Mouse (Mus musculus) limb, embryonic 13.5 days (tissue): ENCODE data around the gene Bcas3. TPM values are rescaled to one million over a fixed set of nuclear protein-coding genes. Genes with fewer than 3 reads are reported as not detected.

Experiments
- ATAC-seq: fragments of 200-750 bp; cut with Nextera tagmentation; 2 replicates; pipeline ENCODE4 v1.8.0; 2017; ENCODE audit warnings: low read depth, moderate number of reproducible peaks, moderate TSS enrichment; ENCODE audit not compliant: low FRiP score
- H3K27ac ChIP-seq: fragments of 300-500 bp; sonication (generic); 2 replicates; pipeline ENCODE4 v1.5.1; 2015; ENCODE audit warnings: inconsistent platforms, mild to moderate bottlenecking, moderate library complexity
- H3K27me3 ChIP-seq: fragments of 300-500 bp; sonication (generic); 2 replicates; pipeline ENCODE4 v1.6.1; 2015; ENCODE audit warnings: mild to moderate bottlenecking, inconsistent platforms
- H3K36me3 ChIP-seq: fragments of 300-500 bp; sonication (generic); 2 replicates; pipeline ENCODE4 v1.6.1; 2015; ENCODE audit warnings: inconsistent platforms, mild to moderate bottlenecking, moderate library complexity
- H3K4me1 ChIP-seq: fragments of 300-500 bp; sonication (generic); 2 replicates; pipeline ENCODE4 v1.6.1; 2015; ENCODE audit warnings: inconsistent platforms
- H3K4me2 ChIP-seq: fragments of 300-500 bp; sonication (generic); replicated peaks from 2 replicates; pipeline ENCODE4 v1.6.1; 2015; ENCODE audit warnings: inconsistent platforms, mild to moderate bottlenecking, moderate library complexity
- H3K4me3 ChIP-seq: fragments of 300-500 bp; sonication (generic); 2 replicates; pipeline ENCODE4 v1.5.1; 2015; ENCODE audit warnings: moderate library complexity, mild to moderate bottlenecking, inconsistent platforms
- H3K9ac ChIP-seq: fragments of 300-500 bp; sonication (generic); 2 replicates; pipeline ENCODE4 v1.6.1; 2015; ENCODE audit warnings: mild to moderate bottlenecking, inconsistent platforms
- H3K9me3 ChIP-seq: fragments of 300-500 bp; sonication (generic); 2 replicates; pipeline ENCODE4 v1.6.1; 2016; ENCODE audit warnings: inconsistent platforms
- WGBS: fragments of 180-500 bp; shearing (Covaris S2); methylation state at CpG from one replicate; pipeline ENCODE4 v1.1.7; 2015; 5-methylcytosine and 5-hydroxymethylcytosine counted together
- polyA plus RNA-seq: library from polyadenylated mRNA; unstranded; fragments of >200 nt; fragmentation: Nextera tagmentation; extraction: Ambion mirVana; gene quantifications from 2 replicates; pipeline ENCODE4 v1.2.1, GENCODE M21; 2015

Bcas3 gene
- polyA plus RNA-seq, 1 experiment from 2014 or later: 30.3 TPM

- no peak for ATAC-seq
- no peak overlapping the region for H3K9ac ChIP-seq
- 80% methylated on average over 2 of the region's 2 CpGs for WGBS
These were observed 202.8 kb downstream of the Bcas3 start for GRCm38 (mm10) chr11:85555721-85556120.

GRCm38 (mm10) chr11:85565068-85565467 lies 212.1 kb downstream of the Bcas3 start:
- Histone ChIP-seq H3K9ac (no peak overlapping the region), H3K4me3 (no peak overlapping the region), H3K27ac (no peak overlapping the region), H3K27me3 (no peaks in the 10 kb centered on the region), H3K4me1 (no peaks in the 10 kb centered on the region), H3K4me2 (no peak overlapping the region), H3K36me3 (0 out of 2 replicates have a peak, but pooled peaks cover 5% of the 10 kb centered on the region), H3K9me3 (no peaks in the 10 kb centered on the region)
- WGBS: 85% methylated on average over 2 of the region's 2 CpGs
- no peak for ATAC-seq

More at GRCm38 (mm10) chr11:85555721-85556120, 202.8 kb downstream of the Bcas3 start:
- Histone ChIP-seq H3K27me3 (no peaks in the 10 kb centered on the region), H3K4me3 (no peak overlapping the region), H3K27ac (no peak overlapping the region), H3K4me1 (0 out of 2 replicates have a peak, but pooled peaks cover 3% of the 10 kb centered on the region), H3K4me2 (no peak overlapping the region), H3K36me3 (0 out of 2 replicates have a peak, but pooled peaks cover 3% of the 10 kb centered on the region), H3K9me3 (no peaks in the 10 kb centered on the region)

GRCm38 (mm10) chr11:85571040-85571439 lies 218.1 kb downstream of the Bcas3 start:
- H3K4me3 ChIP-seq: no peak overlapping the region
- H3K9ac ChIP-seq: no peak overlapping the region
- H3K9me3 ChIP-seq: no peaks in the 10 kb centered on the region
- H3K36me3 ChIP-seq: no peaks in the 10 kb centered on the region
- no peak for ATAC-seq
- WGBS: 65% methylated on average over 3 of the region's 3 CpGs
- H3K27me3 ChIP-seq: no peaks in the 10 kb centered on the region
- no peak overlapping the region for H3K27ac ChIP-seq
- H3K4me1 ChIP-seq: peaks cover 25% of the 10 kb centered on the region
- H3K4me2 ChIP-seq: no peak overlapping the region

GRCm38 (mm10) chr11:85571936-85572335 lies 219.0 kb downstream of the Bcas3 start:
- H3K27me3 ChIP-seq: no peaks in the 10 kb centered on the region
- no peak for ATAC-seq
- no peaks in the 10 kb centered on the region; the same call in 1 of the 2 replicates for H3K36me3 ChIP-seq
- no peak overlapping the region for H3K4me3 ChIP-seq
- no peak overlapping the region for H3K4me2 ChIP-seq
- no peaks in the 10 kb centered on the region for H3K9me3 ChIP-seq
- no peak overlapping the region for H3K9ac ChIP-seq
- 53% methylated on average over 5 of the region's 5 CpGs for WGBS
- H3K4me1 ChIP-seq: peaks cover 25% of the 10 kb centered on the region
- H3K27ac ChIP-seq: peak overlapping the region; percentile 1; the same call in 1 of the 2 replicates

- Histone ChIP-seq H3K9ac (no peak overlapping the region), H3K36me3 (no peaks in the 10 kb centered on the region; the same call in 1 of the 2 replicates), H3K9me3 (no peaks in the 10 kb centered on the region), H3K27me3 (no peaks in the 10 kb centered on the region), H3K4me1 (peaks cover 27% of the 10 kb centered on the region), H3K4me3 (no peak overlapping the region), H3K27ac (no peak overlapping the region), H3K4me2 (no peak overlapping the region)
- WGBS: 81% methylated on average over 3 of the region's 3 CpGs
- ATAC-seq: no peak
These were observed 219.6 kb downstream of the Bcas3 start for GRCm38 (mm10) chr11:85572590-85572989.

- 10% methylated on average over 4 of the region's 4 CpGs for WGBS
These were observed 221.5 kb downstream of the Bcas3 start for GRCm38 (mm10) chr11:85574496-85574895.

GRCm38 (mm10) chr11:85577816-85578645 lies 225.1 kb downstream of the Bcas3 start:
- Histone ChIP-seq H3K27me3 (no peaks in the 10 kb centered on the region), H3K9me3 (no peaks in the 10 kb centered on the region), H3K36me3 (no peaks in the 10 kb centered on the region; the same call in 1 of the 2 replicates), H3K27ac (no peak overlapping the region), H3K4me3 (no peak overlapping the region), H3K4me1 (peaks cover 10% of the 10 kb centered on the region; the same call in 1 of the 2 replicates), H3K9ac (no peak overlapping the region), H3K4me2 (no peak overlapping the region)
- no peak for ATAC-seq
- 72% methylated on average over 15 of the region's 15 CpGs for WGBS

More at GRCm38 (mm10) chr11:85574496-85574895, 221.5 kb downstream of the Bcas3 start:
- Histone ChIP-seq H3K4me3 (no peak overlapping the region), H3K9me3 (no peaks in the 10 kb centered on the region), H3K27me3 (no peaks in the 10 kb centered on the region), H3K9ac (no peak overlapping the region), H3K4me2 (no peak overlapping the region), H3K36me3 (no peaks in the 10 kb centered on the region; the same call in 1 of the 2 replicates), H3K4me1 (peaks cover 30% of the 10 kb centered on the region), H3K27ac (no peak overlapping the region)
- no peak for ATAC-seq

- Histone ChIP-seq H3K27me3 (no peaks in the 10 kb centered on the region), H3K4me1 (peaks cover 10% of the 10 kb centered on the region), H3K4me3 (no peak overlapping the region), H3K27ac (no peak overlapping the region), H3K4me2 (no peak overlapping the region), H3K9me3 (no peaks in the 10 kb centered on the region), H3K36me3 (no peaks in the 10 kb centered on the region), H3K9ac (no peak overlapping the region)
- 10% methylated on average over 8 of the region's 8 CpGs for WGBS
- ATAC-seq: no peak
These were observed 231.1 kb downstream of the Bcas3 start for GRCm38 (mm10) chr11:85584086-85584485.

- Histone ChIP-seq H3K9me3 (no peaks in the 10 kb centered on the region), H3K9ac (no peak overlapping the region), H3K4me2 (no peak overlapping the region), H3K4me3 (no peak overlapping the region), H3K27ac (no peak overlapping the region), H3K27me3 (no peaks in the 10 kb centered on the region), H3K4me1 (no peaks in the 10 kb centered on the region), H3K36me3 (no peaks in the 10 kb centered on the region)
- ATAC-seq: no peak
- 74% methylated on average over 3 of the region's 3 CpGs for WGBS
These were observed 240.7 kb downstream of the Bcas3 start for GRCm38 (mm10) chr11:85593636-85594035.

- H3K9ac ChIP-seq: no peak overlapping the region
- H3K9me3 ChIP-seq: no peaks in the 10 kb centered on the region
- no peak overlapping the region for H3K27ac ChIP-seq
- ATAC-seq: no peak
- no peak overlapping the region for H3K4me2 ChIP-seq
- H3K4me3 ChIP-seq: no peak overlapping the region
- no peaks in the 10 kb centered on the region for H3K27me3 ChIP-seq
- H3K4me1 ChIP-seq: peaks cover 2% of the 10 kb centered on the region; the same call in 1 of the 2 replicates
- no peaks in the 10 kb centered on the region for H3K36me3 ChIP-seq
These were observed 246.3 kb downstream of the Bcas3 start for GRCm38 (mm10) chr11:85599251-85599650.

- 95% methylated on average over 3 of the region's 3 CpGs for WGBS
- Histone ChIP-seq H3K9me3 (no peaks in the 10 kb centered on the region), H3K27me3 (no peaks in the 10 kb centered on the region), H3K4me2 (no peak overlapping the region), H3K9ac (no peak overlapping the region), H3K36me3 (no peaks in the 10 kb centered on the region), H3K4me3 (no peak overlapping the region), H3K27ac (no peak overlapping the region), H3K4me1 (peaks cover 2% of the 10 kb centered on the region; the same call in 1 of the 2 replicates)
- ATAC-seq: no peak
These were observed 250.8 kb downstream of the Bcas3 start for GRCm38 (mm10) chr11:85603546-85604322.

- H3K9ac ChIP-seq: no peak overlapping the region
- WGBS: 33% methylated on average over 5 of the region's 5 CpGs
- no peaks in the 10 kb centered on the region for H3K27me3 ChIP-seq
- no peak overlapping the region for H3K4me3 ChIP-seq
- no peak overlapping the region for H3K4me2 ChIP-seq
- H3K36me3 ChIP-seq: no peaks in the 10 kb centered on the region
- H3K4me1 ChIP-seq: peaks cover 28% of the 10 kb centered on the region
- no peak for ATAC-seq
- H3K27ac ChIP-seq: no peak overlapping the region
- no peaks in the 10 kb centered on the region for H3K9me3 ChIP-seq
These were observed 256.5 kb downstream of the Bcas3 start for GRCm38 (mm10) chr11:85609303-85609940.
